Mouse (Mus musculus) thymus, postnatal 14 days (tissue): ENCODE measurements at regions not wholly inside any gene's neighbourhood (a gene's known extent, or its start where the extent isn't known, plus 50 kb on each side); places are given as distances from the start of the nearest gene placed in this dataset.

Source experiments
- DNase-seq: peaks from one replicate; pipeline ENCODE4 v3.0.0; 2021

DNA sequence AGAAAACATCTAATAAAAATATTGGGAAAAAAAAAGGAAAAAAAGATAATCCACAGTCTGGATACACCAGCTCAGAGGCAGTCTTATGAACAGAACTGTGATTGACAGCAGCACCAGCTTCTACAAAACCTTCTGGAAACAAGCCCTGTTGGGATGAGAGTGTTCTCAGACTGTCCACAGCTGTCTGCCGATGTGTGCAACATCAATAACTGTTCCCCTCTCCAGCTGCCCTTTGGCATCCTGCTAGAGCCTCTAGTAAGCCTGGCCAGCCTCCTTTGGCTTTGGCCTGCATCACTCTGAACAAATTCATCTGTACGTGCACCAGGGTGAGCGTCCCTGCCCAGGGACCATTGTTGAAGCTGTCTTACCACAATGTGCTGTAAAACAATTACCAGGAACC is 137.0 kb upstream of the Irs2 start:
- no peak for DNase-seq

DNA sequence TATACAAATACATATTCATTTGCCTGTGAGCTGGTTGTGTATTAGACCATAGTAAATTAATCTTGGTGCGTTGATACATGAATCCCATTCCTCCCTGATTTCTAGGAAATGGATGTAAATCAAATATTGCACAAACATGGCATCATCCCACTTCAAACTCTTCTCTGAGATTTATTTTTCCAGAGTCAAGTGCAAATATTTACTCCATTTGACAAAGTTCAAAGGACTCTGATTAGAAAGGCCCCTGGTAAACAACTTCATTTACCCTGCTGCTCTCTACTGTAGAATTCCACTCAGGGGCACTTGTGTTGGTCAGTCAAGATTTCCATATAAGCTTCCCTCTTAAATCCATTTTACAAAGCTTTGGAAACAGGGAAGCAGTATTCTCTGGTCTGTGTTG is 132.3 kb upstream of the Irs2 start:
- no peak for DNase-seq

DNA sequence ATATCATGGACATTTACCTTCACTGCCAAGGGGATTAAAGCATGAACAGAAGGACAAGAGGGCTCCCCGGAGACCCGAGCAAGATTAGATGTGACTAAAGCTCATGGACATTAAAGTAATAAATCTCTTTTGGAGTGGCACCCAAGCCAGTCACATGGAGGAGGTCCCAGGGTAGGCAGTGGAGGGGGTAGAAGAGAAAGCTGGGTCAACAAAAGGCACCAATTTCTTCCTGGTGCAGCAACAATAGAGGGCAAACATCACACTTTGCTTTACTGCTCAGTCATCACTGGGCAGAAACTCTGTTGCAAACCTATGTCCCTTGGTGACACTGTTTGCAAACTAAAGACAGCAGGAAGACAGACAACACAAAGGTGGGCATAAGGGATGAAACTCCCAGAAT is 131.0 kb upstream of the Irs2 start:
- DNase-seq: no peak

DNA sequence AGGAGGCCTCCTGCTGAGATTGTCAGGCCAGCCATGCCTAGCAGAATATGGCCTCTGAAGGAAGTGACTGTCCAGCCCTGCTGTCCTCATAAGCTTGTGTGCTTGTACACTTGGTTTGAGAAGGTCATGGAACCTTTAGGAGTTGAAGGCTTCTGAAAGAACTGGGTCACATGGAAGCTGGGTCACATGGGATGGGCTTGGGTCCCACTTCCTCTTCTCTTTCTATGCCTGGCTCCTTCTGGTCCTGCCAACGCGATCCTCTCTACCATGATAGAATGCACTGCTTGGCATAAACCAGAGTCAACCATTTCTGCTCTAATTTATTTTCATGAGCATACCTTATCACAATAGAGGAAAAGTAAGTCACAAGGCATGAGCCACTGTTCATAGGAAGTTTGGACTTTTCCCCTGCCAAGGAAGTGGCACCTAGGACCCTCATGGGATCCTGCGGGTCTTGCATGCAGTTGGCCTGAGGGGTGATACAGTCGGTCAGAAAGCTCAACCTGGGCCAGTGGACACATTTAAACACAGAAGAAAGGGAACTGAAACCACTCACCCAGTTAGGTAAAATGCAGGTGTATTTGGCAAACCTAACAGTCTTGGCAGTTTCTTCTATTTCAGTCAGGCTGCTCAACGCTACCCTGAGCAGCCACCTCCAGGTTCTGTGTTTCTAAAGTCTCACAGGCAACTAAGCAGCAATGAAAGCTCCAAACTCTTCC is 130.2 kb upstream of the Irs2 start:
- no peak for DNase-seq

DNA sequence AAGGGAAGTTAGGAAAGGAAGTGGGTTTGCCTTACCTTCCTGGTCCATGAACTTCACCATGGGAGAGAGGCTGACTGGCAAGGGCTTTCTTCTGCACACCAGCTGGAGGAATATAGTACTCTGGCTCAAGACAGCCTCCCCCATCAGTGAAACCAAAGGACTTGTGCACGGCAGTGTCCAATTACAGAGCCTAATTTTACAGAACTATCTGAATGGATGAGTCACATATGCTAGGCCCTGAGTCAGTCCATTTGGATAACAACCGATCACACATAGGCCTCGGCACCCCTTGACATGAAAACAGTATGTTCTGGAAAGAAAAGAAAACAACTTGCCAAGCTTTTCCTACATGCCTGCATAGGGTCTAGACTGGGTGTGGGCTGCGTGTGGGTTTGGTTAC is 128.3 kb upstream of the Irs2 start:
- DNase-seq: no peak

DNA sequence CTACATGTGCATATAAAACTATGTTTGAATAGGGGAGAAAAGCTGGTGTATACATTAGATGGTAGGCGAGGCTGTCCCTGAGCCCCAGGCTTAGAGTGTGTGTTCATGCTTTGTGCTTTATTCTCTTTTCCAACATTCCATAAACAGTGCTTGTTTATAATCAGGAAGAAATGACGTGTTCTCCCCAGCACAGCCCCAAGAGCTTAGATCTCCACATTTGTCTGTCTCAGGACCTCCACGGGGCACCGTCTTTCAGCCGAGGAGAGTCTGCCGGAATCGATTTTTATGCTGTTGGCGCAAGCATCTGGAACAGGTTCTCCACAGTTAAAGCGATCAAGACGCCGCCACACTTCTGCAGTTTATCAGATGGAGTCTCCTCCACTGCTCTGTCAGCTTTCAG is 126.9 kb upstream of the Irs2 start:
- DNase-seq: no peak

DNA sequence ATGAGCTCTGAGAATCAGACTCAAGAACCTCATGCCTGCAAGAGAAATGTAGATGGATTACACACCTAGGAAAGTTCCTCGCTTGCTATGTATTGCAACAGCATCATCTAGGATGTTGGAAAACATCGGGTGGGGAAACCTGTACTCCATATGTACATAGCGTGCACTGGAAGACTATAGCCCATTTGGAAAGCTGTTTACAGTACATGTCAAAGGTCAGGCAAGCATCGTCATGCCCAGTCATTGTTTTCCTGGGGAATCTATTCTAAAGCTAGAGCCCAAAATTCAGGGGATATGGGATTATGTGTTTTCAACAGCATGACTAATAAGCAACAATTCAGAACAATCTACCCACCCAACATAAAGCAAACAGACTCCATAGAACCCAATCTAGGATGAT is 126.3 kb upstream of the Irs2 start:
- DNase-seq: no peak

DNA sequence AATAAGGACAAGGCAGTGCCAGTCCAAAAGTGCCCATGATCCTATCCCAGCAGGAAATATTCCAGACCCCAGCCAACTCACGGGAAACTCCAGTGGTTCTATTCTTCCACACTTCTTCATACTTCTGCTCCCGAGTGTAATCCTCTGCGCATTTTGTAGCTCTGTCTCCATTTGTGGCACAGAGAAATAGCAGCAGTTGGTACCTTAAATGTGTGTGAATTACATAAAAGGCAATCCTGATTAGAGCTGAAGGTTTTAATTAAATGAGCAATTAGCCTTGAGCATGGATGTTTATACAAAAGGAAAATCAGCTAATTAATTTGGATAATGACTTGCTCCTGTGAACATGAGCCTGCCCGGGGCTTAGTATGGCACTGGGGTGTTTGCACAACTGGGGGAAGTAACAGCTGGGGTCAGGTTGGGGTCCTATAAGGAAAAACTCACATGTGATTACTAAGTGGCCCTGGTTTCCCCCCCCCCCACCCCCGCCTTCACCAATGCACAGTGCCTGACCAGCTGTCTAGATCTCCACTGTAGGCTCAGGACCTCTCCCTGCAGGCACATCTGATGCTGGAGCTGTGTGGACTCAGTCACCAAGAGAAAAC is 110.9 kb upstream of the Irs2 start:
- no peak for DNase-seq

DNA sequence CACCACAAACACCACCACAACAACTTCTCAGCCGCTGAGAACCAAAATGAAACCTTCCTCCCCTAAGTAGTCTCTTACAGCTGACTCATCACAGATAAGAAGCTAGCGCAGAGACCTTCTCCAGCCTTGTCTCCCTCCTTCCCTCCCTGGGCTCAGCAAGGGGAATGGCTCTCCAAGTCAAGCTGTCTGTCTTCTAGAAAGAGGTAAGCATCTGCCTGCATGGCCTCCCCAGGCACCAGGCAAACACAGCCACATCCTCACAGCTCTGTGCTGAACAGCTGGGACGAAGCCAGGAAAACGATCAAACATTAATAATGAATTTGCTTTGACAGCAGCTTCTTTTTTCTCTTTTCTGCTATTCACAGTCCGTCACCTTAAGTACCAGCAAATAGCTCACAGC is 108.3 kb upstream of the Irs2 start:
- DNase-seq: no peak

DNA sequence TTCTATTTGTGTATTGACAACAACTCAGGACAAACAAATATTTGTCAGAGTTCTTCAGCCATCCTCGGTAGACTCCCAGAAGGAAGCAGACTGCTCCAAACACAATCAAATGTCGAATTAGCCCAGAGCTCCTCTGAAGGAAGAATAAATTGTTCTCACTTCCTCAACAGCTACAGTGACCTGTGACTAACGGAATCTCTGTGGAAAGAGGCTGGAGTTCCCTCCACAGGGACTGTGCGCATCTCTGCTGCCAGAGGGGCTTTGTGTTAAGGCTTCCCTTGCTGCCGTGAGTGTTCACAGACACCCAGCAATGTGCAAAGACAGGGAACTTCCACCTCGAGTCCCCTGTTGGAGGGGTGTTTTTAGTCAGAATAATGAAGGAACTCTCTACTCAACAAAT is 107.0 kb upstream of the Irs2 start:
- no peak for DNase-seq

DNA sequence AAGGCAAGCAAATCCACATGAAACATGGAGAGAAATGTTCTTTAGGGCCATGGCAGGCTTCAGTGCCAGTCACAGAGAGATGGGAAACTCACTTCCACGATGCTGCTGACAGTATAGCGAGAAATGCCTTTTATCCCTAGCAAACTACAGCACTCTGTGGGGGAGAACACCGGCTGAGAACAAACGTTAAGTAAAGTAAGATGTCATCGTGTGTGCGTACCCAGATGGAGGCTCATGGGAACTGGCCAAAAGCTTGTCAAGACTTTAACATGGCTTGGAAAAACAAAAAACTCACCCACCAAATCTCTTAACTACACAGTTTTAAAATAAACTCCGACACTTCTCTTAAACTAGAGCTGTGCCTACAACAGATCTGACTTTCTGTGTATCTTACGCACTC is 106.3 kb upstream of the Irs2 start:
- no peak for DNase-seq

DNA sequence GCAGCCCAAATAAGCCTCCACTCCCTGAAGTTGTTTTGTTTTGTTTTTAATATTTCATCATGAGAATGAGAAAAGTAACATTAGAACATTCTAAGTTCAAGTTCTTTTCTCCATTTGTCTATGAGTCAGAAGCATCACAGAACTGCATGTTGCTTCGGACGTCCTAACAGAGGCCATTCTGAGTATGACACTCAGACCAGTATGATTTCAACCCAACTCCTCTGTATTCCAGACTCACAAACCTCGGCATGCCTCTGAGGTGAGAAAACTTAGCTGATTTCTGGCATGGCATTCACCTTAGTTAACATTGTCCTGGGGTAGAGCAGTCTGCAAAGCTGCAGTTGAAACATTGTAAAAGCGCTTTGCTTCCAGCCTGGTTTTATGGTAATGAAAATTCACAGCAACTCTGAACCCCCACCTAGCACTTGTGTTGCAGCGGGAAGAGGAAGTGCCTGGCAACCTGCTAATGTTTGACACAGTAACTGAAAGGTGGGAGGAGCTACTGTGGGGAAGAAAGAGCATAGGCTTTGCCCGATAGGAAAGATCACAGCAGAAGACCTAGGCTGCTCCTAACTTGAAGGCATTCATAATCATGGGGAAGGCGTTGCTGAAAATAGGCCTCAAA is 104.8 kb upstream of the Irs2 start:
- DNase-seq: peak; percentile 13

DNA sequence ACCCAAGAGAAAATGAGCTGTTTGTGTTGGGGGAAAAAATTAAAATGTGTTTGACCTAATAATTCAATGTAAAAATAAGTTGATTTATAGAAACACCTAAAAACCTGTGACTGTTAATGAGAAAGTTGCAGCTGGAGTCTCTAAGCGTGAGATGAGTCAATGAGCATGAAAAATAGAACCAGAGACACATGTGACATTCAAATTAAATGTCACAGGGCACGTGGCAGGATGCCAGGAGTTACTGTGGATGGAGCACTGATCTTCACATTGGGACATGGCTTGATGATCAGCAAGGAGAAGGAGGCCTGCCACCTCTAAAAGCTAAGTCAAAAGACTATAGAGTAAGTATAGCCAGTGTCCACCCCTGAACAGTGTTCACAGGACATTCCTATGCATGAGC is 103.7 kb upstream of the Irs2 start:
- DNase-seq: no peak

DNA sequence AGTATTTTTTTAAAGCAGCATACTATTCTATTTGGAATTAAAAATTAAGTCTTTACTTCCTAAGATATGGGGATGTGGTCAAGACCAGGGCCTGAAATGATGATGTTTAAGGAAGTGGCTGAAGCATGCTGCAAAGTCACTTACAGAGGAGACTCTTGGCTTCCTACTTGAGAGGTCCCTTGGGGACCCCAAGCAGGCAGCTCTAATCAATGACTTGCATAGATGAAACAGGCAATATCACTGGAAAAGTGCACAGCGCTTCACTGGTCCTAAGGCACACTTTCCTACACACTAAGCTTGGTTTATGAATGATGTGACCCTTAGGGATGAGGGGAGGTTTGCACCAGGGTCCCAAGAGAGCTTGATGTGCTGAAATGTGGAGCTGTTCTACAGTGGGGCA is 99.2 kb upstream of the Irs2 start:
- no peak for DNase-seq

DNA sequence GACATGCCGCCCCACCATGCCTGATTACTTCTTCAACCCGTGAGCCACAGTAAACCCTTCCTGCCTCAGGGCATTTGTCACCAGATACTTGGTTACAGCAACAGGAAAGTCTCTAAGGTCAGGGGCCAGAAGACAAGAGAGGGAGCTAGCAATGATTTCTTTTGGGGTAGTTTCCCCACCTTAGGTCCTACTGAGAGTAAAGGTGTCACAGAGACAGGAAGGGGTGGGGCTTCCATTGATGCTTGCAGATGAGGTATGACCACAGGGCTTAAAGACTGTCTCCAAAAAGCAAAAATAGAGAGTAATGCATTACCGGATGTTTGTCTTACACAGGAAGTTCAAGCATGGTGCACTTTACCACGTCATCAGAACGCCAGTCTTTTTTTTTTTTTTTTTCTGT is 98.8 kb upstream of the Irs2 start:
- no peak for DNase-seq

DNA sequence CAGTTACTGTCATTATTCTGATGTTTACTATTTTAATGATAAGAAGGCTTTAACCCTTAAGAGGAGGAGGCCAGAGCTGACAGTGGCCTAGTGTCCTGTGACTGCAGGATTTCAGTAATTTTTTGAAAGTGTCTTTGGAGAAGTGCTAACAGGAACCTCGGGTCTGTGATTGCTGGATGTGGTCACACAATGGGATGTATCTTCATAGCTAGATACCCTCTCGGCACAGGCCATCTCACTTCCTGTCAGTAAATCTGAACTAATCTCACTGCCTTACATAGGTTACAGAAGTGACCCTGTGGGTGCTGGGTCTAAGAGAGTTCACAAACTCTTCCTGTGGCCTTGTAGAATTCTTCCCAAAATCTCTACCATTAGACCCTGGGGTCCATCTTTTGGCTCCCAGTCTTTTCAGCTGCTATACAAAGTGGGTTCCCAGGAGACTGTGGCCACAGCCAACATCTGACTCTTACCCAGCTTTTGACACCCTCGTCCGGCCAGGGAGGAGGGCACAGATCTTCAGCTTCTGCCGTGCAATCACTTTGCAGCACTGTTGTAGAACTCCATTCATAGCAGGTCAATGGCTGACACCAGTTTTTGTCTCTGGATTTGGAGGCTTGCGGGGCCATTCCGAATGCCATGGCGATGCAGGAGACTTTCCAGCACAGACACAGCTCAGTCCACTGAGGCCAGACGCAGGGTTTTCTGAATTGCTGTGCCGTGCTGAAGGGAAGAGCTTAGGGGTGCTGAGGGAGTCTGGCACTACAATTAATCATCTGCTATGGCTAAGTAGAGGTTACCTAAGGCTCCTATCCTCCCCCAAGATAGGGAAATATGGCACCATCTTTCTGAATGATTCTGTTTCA is 95.7 kb upstream of the Irs2 start:
- no peak for DNase-seq

DNA sequence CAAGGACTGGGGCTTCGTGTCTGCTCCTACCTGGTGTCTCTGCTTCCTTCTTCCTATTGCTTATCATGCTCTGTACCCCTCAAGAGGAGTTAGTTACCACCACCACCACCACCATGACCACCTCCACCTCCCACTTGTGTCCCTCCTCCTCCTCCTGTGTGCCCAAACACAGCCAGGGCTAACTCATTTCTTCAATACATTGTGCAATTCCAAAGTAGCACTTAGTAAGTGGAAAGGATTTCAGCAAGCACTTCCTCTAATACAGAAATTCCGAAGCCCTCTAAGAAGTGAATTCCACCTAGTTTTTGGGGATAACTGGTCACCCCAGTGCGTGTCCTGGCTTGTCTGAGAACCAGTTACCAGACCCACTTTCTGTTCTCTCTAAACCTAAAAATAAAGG is 92.1 kb upstream of the Irs2 start:
- no peak for DNase-seq

DNA sequence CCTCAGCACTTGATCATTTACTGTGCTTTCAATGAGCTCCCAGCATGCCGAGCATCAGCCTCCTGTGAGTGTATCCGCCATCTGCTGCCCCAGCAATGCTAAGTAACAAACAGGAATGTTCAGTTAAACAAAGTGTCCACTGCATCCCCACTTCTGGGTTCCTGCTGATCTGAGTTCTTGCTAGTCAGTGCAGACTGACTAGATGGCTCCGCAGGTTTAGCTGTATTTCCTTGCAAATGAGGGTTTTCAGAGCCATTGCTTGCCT is 91.3 kb upstream of the Irs2 start:
- no peak for DNase-seq

DNA sequence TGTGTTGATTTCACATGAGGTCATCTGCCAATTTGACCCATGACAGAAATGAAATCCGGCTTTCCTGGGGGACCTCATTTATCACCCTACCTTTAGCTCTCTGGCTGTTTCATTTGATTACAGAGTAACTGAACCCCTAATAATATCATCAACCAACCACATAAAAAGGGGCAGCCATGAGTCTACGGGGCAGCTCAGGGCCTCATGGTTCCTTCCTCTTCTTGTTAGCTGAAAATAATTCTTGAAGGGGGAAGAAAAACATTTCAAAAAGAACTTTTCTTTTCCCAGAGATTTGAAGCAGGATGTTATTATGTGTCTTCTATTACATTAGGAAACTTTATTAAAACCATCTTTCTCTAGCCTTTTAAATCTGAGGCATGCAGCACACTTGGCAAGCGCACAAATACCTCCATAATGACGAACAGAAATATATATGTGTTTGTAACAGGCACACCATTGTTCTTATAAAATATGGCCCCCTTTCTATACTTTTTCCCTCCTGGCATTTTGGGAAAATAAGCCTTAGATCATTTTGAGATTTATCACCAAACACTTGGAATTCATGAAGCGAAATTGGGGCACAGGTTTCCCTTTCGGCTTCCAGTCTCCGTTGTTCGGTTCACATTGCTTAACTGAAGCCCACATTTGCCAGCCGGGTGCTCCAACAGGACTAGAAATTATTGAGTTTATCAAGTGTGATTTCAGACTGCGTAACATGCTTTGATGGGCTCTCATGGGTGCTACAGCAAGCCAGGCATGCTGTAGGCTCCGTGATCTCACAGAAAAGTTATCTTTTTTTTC is 90.7 kb upstream of the Irs2 start:
- DNase-seq: no peak

DNA sequence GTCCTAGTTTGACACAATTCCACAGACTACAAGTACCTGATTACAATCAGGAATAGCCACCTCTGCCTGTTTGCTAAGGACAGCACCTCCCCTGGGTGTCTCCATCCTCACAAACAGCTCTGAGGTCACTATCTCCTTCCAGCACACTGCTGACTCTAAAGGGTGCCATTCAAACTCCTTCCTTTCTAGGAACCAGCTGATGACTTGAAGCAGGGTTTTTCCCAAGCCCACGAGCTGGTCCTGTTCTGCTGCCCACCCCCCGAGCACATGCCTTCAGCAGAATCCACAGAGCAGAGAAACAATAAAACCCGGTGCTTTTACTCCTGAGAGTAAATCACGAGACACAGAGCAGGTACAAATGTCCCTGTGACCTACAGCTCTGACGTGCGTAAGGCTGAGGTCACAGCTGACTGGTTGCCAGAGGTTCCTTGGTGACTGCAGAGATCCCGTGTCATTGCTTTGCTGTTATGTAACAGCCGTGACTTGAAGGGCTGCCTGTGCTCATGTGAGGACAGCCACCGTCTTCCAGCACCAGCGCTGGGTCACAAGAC is 90.0 kb upstream of the Irs2 start:
- no peak for DNase-seq

DNA sequence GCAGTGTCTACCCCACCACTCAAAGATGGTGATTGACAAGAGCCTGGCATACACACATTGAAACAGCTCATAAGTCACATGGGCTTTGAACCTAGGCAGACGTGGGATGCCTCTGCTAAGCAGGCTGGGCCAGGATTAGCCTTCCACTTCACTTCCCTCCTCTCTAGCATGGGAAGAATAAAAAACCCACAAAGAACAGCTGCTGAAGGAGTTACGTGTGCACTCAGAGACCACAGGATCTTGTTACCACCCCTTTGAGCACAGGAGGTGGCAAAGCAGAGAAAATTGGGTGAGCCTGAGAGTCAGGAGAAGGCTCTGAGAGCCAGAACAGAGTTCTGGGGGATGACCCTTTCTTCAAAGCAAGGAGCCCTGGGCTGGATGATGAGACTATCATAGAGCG is 89.6 kb upstream of the Irs2 start:
- no peak for DNase-seq

DNA sequence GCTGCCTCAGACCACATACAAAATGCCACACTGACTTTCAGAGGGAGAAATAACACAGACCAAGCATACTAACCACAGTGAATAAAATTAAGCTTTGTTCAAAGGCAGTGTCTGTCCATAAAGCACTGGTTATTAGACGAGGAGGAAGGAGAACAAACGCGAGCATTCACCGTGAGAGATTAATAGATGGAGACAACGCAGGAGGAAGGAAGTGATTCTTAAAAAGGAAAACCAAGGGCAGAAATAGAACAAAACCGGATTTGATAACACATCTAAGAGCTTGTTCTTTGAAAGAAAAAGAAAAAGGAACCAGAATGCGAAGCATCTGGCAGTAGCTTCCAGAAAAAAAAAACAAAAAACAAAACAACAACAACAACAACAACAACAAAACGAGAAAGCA is 86.3 kb upstream of the Irs2 start:
- no peak for DNase-seq

DNA sequence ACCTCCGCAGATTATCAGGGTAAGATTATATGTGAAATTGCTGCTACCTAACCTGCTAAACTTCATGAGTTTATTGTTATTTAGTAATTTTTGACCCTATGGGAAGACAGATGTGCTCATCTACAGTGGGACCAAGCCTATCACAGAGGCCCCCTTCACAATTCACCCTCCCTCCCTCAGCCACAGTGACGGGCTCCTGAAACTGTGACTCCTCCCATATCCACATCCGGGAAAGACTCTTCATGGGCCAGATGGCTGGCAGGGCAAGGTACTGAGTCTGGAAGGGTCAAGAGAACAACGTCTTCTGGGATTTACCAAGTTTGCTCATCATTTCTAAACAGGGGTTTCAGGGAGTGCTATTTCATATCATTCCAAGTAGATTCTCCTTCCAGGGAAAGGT is 84.1 kb upstream of the Irs2 start:
- DNase-seq: no peak
